Mouse (Mus musculus): ENCODE data around the gene Zswim3. TPM values are rescaled to one million over a fixed set of nuclear protein-coding genes. Genes with fewer than 3 reads are reported as not detected.

The Zswim3 gene
- polyA plus RNA-seq, 1 experiment from 2014 or later, result 5.3 TPM

DNA sequence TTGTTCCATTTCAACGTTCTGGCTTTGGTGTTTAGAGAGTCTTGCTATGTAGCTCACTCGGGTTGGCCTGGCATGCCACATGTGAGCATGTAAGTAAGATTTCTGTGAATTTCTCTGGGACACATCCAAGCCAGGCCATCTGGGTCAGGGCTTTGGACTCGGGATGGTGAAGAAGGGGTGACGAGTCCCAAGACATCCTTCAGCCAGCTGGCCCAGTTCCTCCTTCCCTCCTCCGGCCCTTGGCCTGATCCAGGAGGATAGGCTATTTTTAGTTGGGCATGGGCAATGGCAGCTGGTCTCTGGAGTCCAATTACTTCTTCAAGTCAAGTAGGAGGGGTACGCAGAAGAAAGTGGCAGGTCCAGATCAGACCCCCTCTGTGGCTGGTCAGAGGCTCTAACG lies 26.1 kb upstream of the Zswim3 start:
- ATAC-seq (no peak), DNase-seq (ENCODE audit: low spot score) (no peak)
- TF ChIP-seq CTCF (IDR thresholded peaks at IDR 0.05) (no peak), EP300 (IDR thresholded peaks at IDR 0.05) (no peak)
- Histone ChIP-seq H3K9ac (replicated peaks; ENCODE audit: low read depth) (no peak overlapping the region), H3K36me3 (ENCODE audit: insufficient read depth, low read length) (no peaks in the 10 kb centered on the region), H3K9me3 (ENCODE audit: low read length) (no peaks in the 10 kb centered on the region), H3K4me3 (ENCODE audit: low read depth, low read length) (no peak overlapping the region), H3K4me2 (replicated peaks; ENCODE audit: low read depth, low read length) (no peak overlapping the region), H3K4me1 (ENCODE audit: insufficient read depth, low read depth, low read length) (no peaks in the 10 kb centered on the region), H3K27me3 (replicated peaks; ENCODE audit: insufficient read depth, low read length) (no peaks in the 10 kb centered on the region), H3K27ac (ENCODE audit: low read length) (no peak overlapping the region)
- 59% methylated on average over 7 of the region's 7 CpGs for WGBS

DNA sequence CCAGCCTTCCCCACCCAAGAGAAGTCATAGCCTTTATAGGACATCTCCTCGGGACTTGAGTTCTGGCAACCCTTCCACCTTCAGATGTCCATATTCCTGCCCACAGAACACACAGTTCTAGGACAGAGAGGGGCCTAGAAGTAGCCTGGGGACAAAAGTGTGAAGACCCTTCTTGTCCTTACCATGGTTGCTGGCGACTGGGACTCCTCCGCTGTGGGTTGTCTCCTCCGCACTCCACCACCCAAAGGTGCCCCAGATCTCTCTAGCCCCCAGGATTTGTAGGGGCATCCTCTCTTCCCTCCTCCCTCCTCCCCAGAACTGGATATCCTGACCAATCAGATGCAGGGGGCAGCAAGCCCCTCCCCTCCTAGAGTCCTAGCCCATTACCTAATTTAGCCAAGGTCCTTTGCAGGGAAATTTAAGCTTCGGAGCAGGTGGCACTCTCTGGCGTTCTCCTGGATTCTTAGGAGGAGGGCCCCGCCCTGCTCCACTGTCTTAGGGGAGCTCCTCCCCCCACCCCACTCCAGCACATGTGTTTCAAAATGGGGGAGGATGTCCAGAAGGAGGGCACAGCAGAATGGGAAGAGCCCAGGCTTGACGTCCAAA lies 25.3 kb upstream of the Zswim3 start, which contains the start of gene Tnnc2:
TSS of gene Tnnc2 (minus strand) at position 487 of the 606 bp plus-strand sequence.
- H3K9me3 ChIP-seq (ENCODE audit: low read length), result no peaks in the 10 kb centered on the region
- DNase-seq (ENCODE audit: low spot score), result no peak
- no peak within 1 kb of the TSS for H3K27ac ChIP-seq (ENCODE audit: low read length)
- H3K4me3 ChIP-seq (ENCODE audit: low read depth, low read length), result no peak within 1 kb of the TSS
- no peak within 1 kb of the TSS for H3K9ac ChIP-seq (replicated peaks; ENCODE audit: low read depth)
- WGBS, result 65% methylated on average over 8 of the region's 8 CpGs
- ATAC-seq, result no peak
- H3K4me2 ChIP-seq (replicated peaks; ENCODE audit: low read depth, low read length), result no peak within 1 kb of the TSS
- no peaks in the 10 kb centered on the region for H3K27me3 ChIP-seq (replicated peaks; ENCODE audit: insufficient read depth, low read length)
- TF ChIP-seq CTCF (IDR thresholded peaks at IDR 0.05) (no peak), EP300 (IDR thresholded peaks at IDR 0.05) (no peak)
- no peaks in the 10 kb centered on the region for H3K36me3 ChIP-seq (ENCODE audit: insufficient read depth, low read length)
- no peaks in the 10 kb centered on the region for H3K4me1 ChIP-seq (ENCODE audit: insufficient read depth, low read depth, low read length)

DNA sequence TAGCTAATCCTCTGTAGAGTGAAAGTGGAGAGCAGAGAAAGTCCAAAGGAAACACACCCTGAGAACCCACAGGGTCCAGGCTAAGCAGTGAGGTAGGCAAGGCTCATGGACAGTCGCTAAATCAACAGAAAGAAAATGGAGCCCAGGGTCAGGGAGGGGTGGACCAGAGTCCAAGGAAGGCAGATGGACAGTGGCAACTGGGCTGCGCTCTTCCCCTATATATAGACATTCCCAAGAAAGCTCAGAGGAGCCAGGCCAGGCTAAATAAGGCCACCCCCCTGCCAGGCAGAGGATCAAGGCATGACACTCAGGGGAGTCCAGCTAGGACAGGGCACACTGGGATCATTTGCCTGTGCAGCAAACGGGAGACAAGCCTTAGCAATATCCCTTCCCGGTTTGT lies 23.0 kb upstream of the Zswim3 start:
- ATAC-seq (no peak), DNase-seq (ENCODE audit: low spot score) (no peak)
- H3K9me3 ChIP-seq (ENCODE audit: low read length), result no peaks in the 10 kb centered on the region
- H3K4me1 ChIP-seq (ENCODE audit: insufficient read depth, low read depth, low read length), result 0 out of 2 replicates have a peak, but pooled peaks cover 6% of the 10 kb centered on the region
- H3K4me2 ChIP-seq (replicated peaks; ENCODE audit: low read depth, low read length), result no peak overlapping the region
- no peaks in the 10 kb centered on the region for H3K27me3 ChIP-seq (replicated peaks; ENCODE audit: insufficient read depth, low read length)
- 63% methylated on average over 4 of the region's 4 CpGs for WGBS
- H3K4me3 ChIP-seq (ENCODE audit: low read depth, low read length), result no peak overlapping the region
- no peak overlapping the region for H3K9ac ChIP-seq (replicated peaks; ENCODE audit: low read depth)
- H3K36me3 ChIP-seq (ENCODE audit: insufficient read depth, low read length), result no peaks in the 10 kb centered on the region
- H3K27ac ChIP-seq (ENCODE audit: low read length), result no peak overlapping the region
- TF ChIP-seq CTCF (IDR thresholded peaks at IDR 0.05) (no peak), EP300 (IDR thresholded peaks at IDR 0.05) (no peak)

DNA sequence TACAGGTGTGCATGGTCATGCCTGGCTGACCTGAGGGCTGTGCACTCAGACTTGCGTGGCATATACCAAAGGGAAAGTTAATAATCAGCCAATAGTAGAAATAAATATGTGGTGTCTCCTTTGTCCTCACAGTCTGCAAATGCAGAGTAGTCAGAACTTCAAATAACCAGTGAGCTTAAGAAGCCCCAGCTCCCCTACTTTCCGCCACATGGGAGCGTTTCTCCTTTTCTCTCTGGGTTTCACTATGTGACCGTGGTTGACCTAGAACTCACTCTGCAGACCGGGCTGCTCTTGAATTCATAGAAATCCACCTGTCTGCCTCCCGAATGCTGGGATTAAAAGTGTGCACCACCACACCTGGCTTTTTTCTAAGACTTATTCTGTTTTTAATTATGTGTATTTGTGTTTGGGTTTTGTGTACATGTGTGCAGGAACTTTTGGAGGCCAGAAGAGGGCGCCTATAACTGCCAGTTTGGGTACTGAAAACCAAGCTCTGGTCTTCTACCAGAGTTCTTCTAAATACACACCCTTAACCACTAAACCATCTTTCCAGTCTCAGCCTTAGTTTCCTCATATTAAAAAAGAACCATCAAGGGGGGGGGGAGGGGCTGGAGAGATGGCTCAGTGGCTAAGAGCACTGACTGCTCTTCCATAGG lies 20.8 kb upstream of the Zswim3 start:
- H3K4me3 ChIP-seq (ENCODE audit: low read depth, low read length), result no peak overlapping the region
- TF ChIP-seq CTCF (IDR thresholded peaks at IDR 0.05), result peak; percentile 59
- TF ChIP-seq EP300 (IDR thresholded peaks at IDR 0.05), result no peak
- DNase-seq (ENCODE audit: low spot score), result peak; percentile 44
- no peaks in the 10 kb centered on the region for H3K27me3 ChIP-seq (replicated peaks; ENCODE audit: insufficient read depth, low read length)
- no peak overlapping the region for H3K27ac ChIP-seq (ENCODE audit: low read length)
- no peak for ATAC-seq
- 76% methylated on average over 7 of the region's 7 CpGs for WGBS
- no peak overlapping the region for H3K4me2 ChIP-seq (replicated peaks; ENCODE audit: low read depth, low read length)
- H3K36me3 ChIP-seq (ENCODE audit: insufficient read depth, low read length), result no peaks in the 10 kb centered on the region
- H3K9me3 ChIP-seq (ENCODE audit: low read length), result no peaks in the 10 kb centered on the region
- H3K9ac ChIP-seq (replicated peaks; ENCODE audit: low read depth), result no peak overlapping the region
- 0 out of 2 replicates have a peak, but pooled peaks cover 8% of the 10 kb centered on the region for H3K4me1 ChIP-seq (ENCODE audit: insufficient read depth, low read depth, low read length)

DNA sequence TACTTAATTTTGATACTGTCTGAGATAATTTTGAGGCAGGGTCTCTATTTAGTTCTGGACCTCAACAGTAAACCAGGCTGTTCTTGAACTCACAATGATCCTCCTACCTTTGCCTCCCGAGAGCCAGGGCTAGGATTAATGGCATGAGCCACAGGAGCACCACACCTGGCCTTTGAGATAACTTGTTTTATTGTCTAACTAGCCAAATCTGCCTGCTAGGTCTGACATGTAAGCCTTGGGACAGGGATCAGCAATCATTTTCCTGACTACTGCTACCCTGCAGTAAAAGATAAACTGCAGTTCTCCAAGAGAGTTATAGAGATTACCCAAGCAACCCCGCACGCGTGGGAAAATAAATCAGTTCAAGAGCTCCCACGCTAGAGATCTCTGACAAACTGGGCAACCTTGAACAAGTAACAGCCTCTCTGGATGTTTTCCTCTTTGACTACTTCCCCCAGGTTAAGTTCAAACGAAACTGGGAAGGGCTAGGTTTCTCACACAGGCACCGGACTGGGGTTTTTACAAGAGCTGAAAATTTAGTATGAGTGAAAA lies 20.0 kb upstream of the Zswim3 start:
- ATAC-seq, result no peak
- Histone ChIP-seq H3K9ac (replicated peaks; ENCODE audit: low read depth) (peak overlapping the region; percentile 70; the same call in 1 of the 2 replicates), H3K27me3 (replicated peaks; ENCODE audit: insufficient read depth, low read length) (no peaks in the 10 kb centered on the region), H3K27ac (ENCODE audit: low read length) (peak overlapping the region; percentile 96), H3K9me3 (ENCODE audit: low read length) (no peaks in the 10 kb centered on the region), H3K4me2 (replicated peaks; ENCODE audit: low read depth, low read length) (peak overlapping the region; percentile 89), H3K36me3 (ENCODE audit: insufficient read depth, low read length) (no peaks in the 10 kb centered on the region), H3K4me3 (ENCODE audit: low read depth, low read length) (peak overlapping the region; percentile 71), H3K4me1 (ENCODE audit: insufficient read depth, low read depth, low read length) (0 out of 2 replicates have a peak, but pooled peaks cover 8% of the 10 kb centered on the region)
- WGBS, result 3% methylated on average over 7 of the region's 7 CpGs
- DNase-seq (ENCODE audit: low spot score), result no peak
- TF ChIP-seq CTCF (IDR thresholded peaks at IDR 0.05) (no peak), EP300 (IDR thresholded peaks at IDR 0.05) (no peak)
